Mouse (Mus musculus): ENCODE measurements around the gene Olfr275. TPM values are rescaled to one million over a fixed set of nuclear protein-coding genes. Genes with fewer than 3 reads are reported as not detected.

Olfr275 gene
- polyA plus RNA-seq, 1 experiment, result not detected

DNA sequence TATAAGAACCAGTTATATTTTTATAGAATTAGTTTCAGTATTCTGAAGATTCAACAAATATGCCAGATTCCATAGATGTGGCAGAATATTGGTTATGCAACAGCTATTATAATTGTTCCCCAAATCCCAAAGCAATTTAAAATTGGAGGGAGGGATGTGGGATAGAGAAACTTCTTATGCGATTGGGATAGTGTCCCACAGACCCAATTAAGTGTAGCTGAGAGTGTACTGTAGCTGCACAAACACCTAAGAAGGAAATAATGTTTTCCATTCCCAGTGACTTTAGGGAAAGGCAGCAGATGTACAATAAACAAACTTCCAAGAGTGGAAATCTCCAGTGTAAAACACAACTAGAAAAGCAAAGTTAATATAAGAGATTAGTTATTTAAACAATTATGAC is 44.7 kb downstream of the Olfr275 start, which contains the start of gene Olfr273:
Gene Olfr273 (minus strand): TSS at position 101 of the 400 bp plus-strand sequence.
- TF ChIP-seq POLR2A (IDR thresholded peaks at IDR 0.05; ENCODE audit: borderline replicate concordance, control insufficient read depth, low read depth, low read length) (no peak), CTCF (IDR thresholded peaks at IDR 0.05; ENCODE audit: control insufficient read depth, insufficient read depth, low read length) (no peak)
- Histone ChIP-seq H3K27ac (ENCODE audit: control insufficient read depth, insufficient read depth, low read depth, low read length, poor library complexity) (no peak within 1 kb of the TSS), H3K4me3 (replicated peaks; ENCODE audit: control insufficient read depth, low read depth, low read length) (no peak within 1 kb of the TSS), H3K4me1 (ENCODE audit: control insufficient read depth, insufficient read depth, low read length) (no peaks in the 10 kb centered on the region)
- 73% methylated on average over 1 of the region's 1 CpGs for WGBS

DNA sequence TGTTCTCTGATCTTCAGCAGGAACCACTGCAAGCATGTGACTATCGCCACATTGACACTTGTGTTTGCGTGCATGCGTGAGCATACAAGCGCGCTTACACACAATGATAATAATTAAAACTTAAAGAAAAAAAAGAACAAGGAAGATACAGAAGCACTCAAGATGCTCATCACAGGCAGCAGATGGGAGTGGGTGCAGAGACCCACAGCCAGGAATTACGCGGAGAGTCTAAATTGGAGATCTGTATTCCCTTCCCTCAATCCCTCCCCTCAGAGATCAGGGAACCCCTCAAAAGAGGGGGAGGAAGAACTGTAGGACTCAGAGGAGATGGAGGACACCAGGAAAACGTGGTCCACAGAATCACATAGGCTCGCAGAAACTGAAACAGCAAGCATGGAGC is 49.8 kb downstream of the Olfr275 start:
- 83% methylated on average over 9 of the region's 9 CpGs for WGBS
- no peaks in the 10 kb centered on the region for H3K4me1 ChIP-seq (ENCODE audit: control insufficient read depth, insufficient read depth, low read length)
- no peak overlapping the region for H3K4me3 ChIP-seq (replicated peaks; ENCODE audit: control insufficient read depth, low read depth, low read length)
- H3K27ac ChIP-seq (ENCODE audit: control insufficient read depth, insufficient read depth, low read depth, low read length, poor library complexity), result no peak overlapping the region
- TF ChIP-seq CTCF (IDR thresholded peaks at IDR 0.05; ENCODE audit: control insufficient read depth, insufficient read depth, low read length), result no peak
- TF ChIP-seq POLR2A (IDR thresholded peaks at IDR 0.05; ENCODE audit: borderline replicate concordance, control insufficient read depth, low read depth, low read length), result no peak

Other genes starting within 250 kb of the Olfr275 start
- gene Toporsl, start 218.3 kb upstream of the Olfr275 start, polyA plus RNA-seq (2011; ENCODE audit: insufficient read depth, insufficient read length, low replicate concordance, missing spikeins), result not detected in 2 replicates
- not detected in 2 replicates for gene Olfr273, start 44.6 kb downstream of the Olfr275 start, polyA plus RNA-seq (2011; ENCODE audit: insufficient read depth, insufficient read length, low replicate concordance, missing spikeins)
- gene Olfr272, start 104.6 kb downstream of the Olfr275 start, polyA plus RNA-seq (2011; ENCODE audit: insufficient read depth, insufficient read length, low replicate concordance, missing spikeins), result not detected in 2 replicates
- gene Olfr270, start 149.9 kb downstream of the Olfr275 start, polyA plus RNA-seq (2011; ENCODE audit: insufficient read depth, insufficient read length, low replicate concordance, missing spikeins), result not detected in 2 replicates
- gene Nipsnap3a, start 174.7 kb downstream of the Olfr275 start, polyA plus RNA-seq (2011; ENCODE audit: insufficient read depth, insufficient read length, low replicate concordance, missing spikeins), result not detected in 2 replicates
- 11.8 and 18.3 TPM in 2 replicates for gene Nipsnap3b, start 197.3 kb downstream of the Olfr275 start, polyA plus RNA-seq (2011; ENCODE audit: insufficient read depth, insufficient read length, low replicate concordance, missing spikeins)